Mouse (Mus musculus) embryonic stem cell, embryonic (primary cell): Measurements from ENCODE around the gene Ralgps1.

Source experiments
- CTCF ChIA-PET, 4 experiments: fragments of 300-600 bp in 2 of 4; fragments of 350-600 bp in 2 of 4; sonication (Branson Sonifier 250); formaldehyde crosslinking; loops; one replicate each; lab custom pipeline; 2022; ENCODE audit warnings: inconsistent platforms in 2 of 4; lab: Charles Lee
- POLR2A ChIA-PET, 4 experiments: fragments of 300-600 bp in 2 of 4; fragments of 350-600 bp in 2 of 4; sonication (Branson Sonifier 250); formaldehyde crosslinking; loops; one replicate each; lab custom pipeline; 2022; ENCODE audit warnings: antibody characterized with exemption in 4 of 4, inconsistent platforms in 1 of 4; lab: Charles Lee

The Ralgps1 gene

GRCm38 (mm10) chr2:33290491-33290890, 80.8 kb downstream of the Ralgps1 start:
- ChIA-PET POLR2A (interaction anchor here in 1 of 4 experiments (1.0 to 2.8 kb wide), 2 partner anchors 13 to 23 kb away, joined by 3 to 8 read pairs; no protein-coding TSS in a partner anchor), CTCF (interaction anchor here in 1 of 4 experiments (1.6 kb wide), 1 partner anchor 71 kb away, joined by 3 read pairs; no protein-coding TSS in a partner anchor)

GRCm38 (mm10) chr2:33288837-33289236, 82.4 kb downstream of the Ralgps1 start:
- ChIA-PET CTCF (interaction anchor here in 2 of 4 experiments (1.0 to 1.6 kb wide), 2 partner anchors 69 kb away, joined by 3 read pairs; no protein-coding TSS in a partner anchor), POLR2A (interaction anchor here in 2 of 4 experiments (0.6 to 1.2 kb wide), 5 partner anchors 12 to 97 kb away, joined by 3 read pairs; partner anchors contain the start of gene Ralgps1 (in 1 of the 2))

GRCm38 (mm10) chr2:33283674-33284073, 87.6 kb downstream of the Ralgps1 start:
- ChIA-PET POLR2A (interaction anchor here in 2 of 4 experiments (0.6 to 1.2 kb wide), 3 partner anchors 15 to 153 kb away, joined by 3 read pairs; partner anchors contain the start of gene Garnl3 (in 1 of the 2)), CTCF (interaction anchor here in 2 of 4 experiments (0.8 to 1.3 kb wide), 2 partner anchors 9 to 33 kb away, joined by 4 to 5 read pairs; no protein-coding TSS in a partner anchor)

- ChIA-PET CTCF (interaction anchor here in 1 of 4 experiments (0.7 kb wide), 1 partner anchor 370 kb away, joined by 4 read pairs; no protein-coding TSS in a partner anchor), POLR2A (interaction anchor here in 1 of 4 experiments (1.0 kb wide), 1 partner anchor 66 kb away, joined by 3 read pairs; no protein-coding TSS in a partner anchor)
These were observed 88.4 kb downstream of the Ralgps1 start for GRCm38 (mm10) chr2:33282877-33283276.

- ChIA-PET CTCF (interaction anchor here in 2 of 4 experiments (0.6 to 0.7 kb wide), 2 partner anchors 369 to 760 kb away, joined by 4 to 5 read pairs; no protein-coding TSS in a partner anchor), POLR2A (interaction anchor here in 1 of 4 experiments (1.0 kb wide), 1 partner anchor 65 kb away, joined by 3 read pairs; no protein-coding TSS in a partner anchor)
These were observed 89.5 kb downstream of the Ralgps1 start for GRCm38 (mm10) chr2:33281807-33282206.

GRCm38 (mm10) chr2:33280525-33280924, 90.8 kb downstream of the Ralgps1 start:
- POLR2A ChIA-PET: no interaction called here
- CTCF ChIA-PET: no interaction called here

- ChIA-PET CTCF (no interaction called here), POLR2A (no interaction called here)
These were observed 91.5 kb downstream of the Ralgps1 start for GRCm38 (mm10) chr2:33279758-33280157.

- CTCF ChIA-PET: no interaction called here
- POLR2A ChIA-PET: no interaction called here
These were observed 96.4 kb downstream of the Ralgps1 start for GRCm38 (mm10) chr2:33274719-33275490.

- CTCF ChIA-PET: no interaction called here
- POLR2A ChIA-PET: no interaction called here
These were observed 98.4 kb downstream of the Ralgps1 start for GRCm38 (mm10) chr2:33272665-33273439.

- CTCF ChIA-PET: no interaction called here
- POLR2A ChIA-PET: no interaction called here
These were observed 99.8 kb downstream of the Ralgps1 start for GRCm38 (mm10) chr2:33271511-33271910.

GRCm38 (mm10) chr2:33270569-33270968, 100.7 kb downstream of the Ralgps1 start:
- POLR2A ChIA-PET: no interaction called here
- CTCF ChIA-PET: interaction anchor here in 1 of 4 experiments (0.6 kb wide), 1 partner anchor 89 kb away, joined by 3 read pairs; no protein-coding TSS in a partner anchor

GRCm38 (mm10) chr2:33269132-33269493, 102.2 kb downstream of the Ralgps1 start:
- ChIA-PET POLR2A (interaction anchor here in 2 of 4 experiments (1.4 to 1.6 kb wide), 2 partner anchors 8 to 15 kb away, joined by 3 read pairs; no protein-coding TSS in a partner anchor), CTCF (interaction anchor here in 1 of 4 experiments (0.8 kb wide), 1 partner anchor 356 kb away, joined by 3 read pairs; no protein-coding TSS in a partner anchor)

GRCm38 (mm10) chr2:33268384-33269131, 102.7 kb downstream of the Ralgps1 start:
- ChIA-PET POLR2A (interaction anchor here in 2 of 4 experiments (0.8 to 2.1 kb wide), 4 partner anchors 7 to 22 kb away, joined by 3 to 8 read pairs (median 3); no protein-coding TSS in a partner anchor), CTCF (interaction anchor here in 3 of 4 experiments (0.6 to 1.7 kb wide), 4 partner anchors 63 to 356 kb away, joined by 3 to 6 read pairs (median 4); no protein-coding TSS in a partner anchor)

GRCm38 (mm10) chr2:33267075-33267474, 104.2 kb downstream of the Ralgps1 start:
- CTCF ChIA-PET: interaction anchor here in 2 of 4 experiments (0.8 to 1.7 kb wide), 2 partner anchors 136 to 276 kb away, joined by 3 to 4 read pairs; partner anchors contain the start of gene Garnl3 (in 1 of the 2)
- POLR2A ChIA-PET: interaction anchor here in 2 of 4 experiments (1.9 to 2.1 kb wide), 2 partner anchors 16 to 23 kb away, joined by 4 to 8 read pairs; no protein-coding TSS in a partner anchor

- POLR2A ChIA-PET: interaction anchor here in 2 of 4 experiments (0.7 to 1.9 kb wide), 4 partner anchors 11 to 210 kb away, joined by 3 to 4 read pairs (median 3); no protein-coding TSS in a partner anchor
These were observed 105.5 kb downstream of the Ralgps1 start for GRCm38 (mm10) chr2:33265793-33266192.

GRCm38 (mm10) chr2:33261475-33261874, 109.8 kb downstream of the Ralgps1 start:
- ChIA-PET CTCF (interaction anchor here in 2 of 4 experiments (0.8 to 1.3 kb wide), 2 partner anchors 88 to 141 kb away, joined by 3 read pairs; no protein-coding TSS in a partner anchor), POLR2A (interaction anchor here in 1 of 4 experiments (1.0 kb wide), 1 partner anchor 8 kb away, joined by 3 read pairs; no protein-coding TSS in a partner anchor)

More at GRCm38 (mm10) chr2:33265793-33266192, 105.5 kb downstream of the Ralgps1 start:
- CTCF ChIA-PET: interaction anchor here in 1 of 4 experiments (0.6 kb wide), 1 partner anchor 214 kb away, joined by 14 read pairs; no protein-coding TSS in a partner anchor

- CTCF ChIA-PET: interaction anchor here in 2 of 4 experiments (0.6 to 1.3 kb wide), 2 partner anchors 88 kb away, joined by 3 read pairs; no protein-coding TSS in a partner anchor
- POLR2A ChIA-PET: interaction anchor here in 1 of 4 experiments (1.0 kb wide), 1 partner anchor 9 kb away, joined by 3 read pairs; no protein-coding TSS in a partner anchor
These were observed 110.5 kb downstream of the Ralgps1 start for GRCm38 (mm10) chr2:33260772-33261171.
